Mouse (Mus musculus) heart, adult 2 months (tissue): ENCODE data around the gene Gclc.

Experiments
- CTCF ChIP-seq: fragments of 200-600 bp; IDR thresholded peaks from 2 replicates; pipeline ENCODE4 v1.8.1; 2022; ENCODE audit warnings: antibody characterized with exemption, mild to moderate bottlenecking, moderate library complexity
- POLR2A ChIP-seq: fragments of 200-500 bp; IDR thresholded peaks from 2 replicates; pipeline ENCODE4 v1.6.1; 2011; ENCODE audit warnings: mild to moderate bottlenecking, low read depth, low read length, control low read depth; ENCODE audit not compliant: insufficient read depth

GRCm38 (mm10) chr9:77725448-77725847 lies 28.9 kb upstream of the Gclc start:
- no peak for TF ChIP-seq CTCF
- no peak for TF ChIP-seq POLR2A
